Mouse (Mus musculus) testis, postnatal 14 days (tissue): ENCODE measurements at regions not wholly inside any gene's neighbourhood (a gene's known extent, or its start where the extent isn't known, plus 50 kb on each side); places are given as distances from the start of the nearest gene placed in this dataset.

Experiments used
- DNase-seq: peaks from one replicate; pipeline ENCODE4 v3.0.0; 2021; ENCODE audit warnings: low spot score

- DNase-seq, result no peak
Measured at GRCm38 (mm10) chr8:26884350-26884749, 92.8 kb upstream of the Zfp703 start.

DNA sequence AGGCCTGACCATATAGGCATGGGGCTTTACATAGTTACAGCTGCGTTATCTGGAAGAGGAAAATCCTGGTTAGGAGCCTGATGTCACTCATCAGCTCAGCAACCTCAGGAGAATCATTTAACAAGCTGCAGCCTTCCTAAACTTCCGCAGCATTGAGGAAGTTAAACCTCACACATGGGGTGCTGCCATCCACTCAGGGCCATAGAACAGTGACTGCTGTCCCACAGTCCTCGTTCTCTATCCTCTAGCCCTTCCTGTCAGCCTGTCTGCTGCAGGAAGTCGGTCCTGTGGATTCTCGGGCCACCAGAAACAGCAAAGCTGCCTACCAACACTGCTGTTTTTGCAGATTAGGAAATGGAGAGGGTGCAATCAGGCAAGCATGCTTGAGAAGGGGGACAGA lies 91.8 kb upstream of the Zfp703 start:
- no peak for DNase-seq

- no peak for DNase-seq
Measured at GRCm38 (mm10) chr8:26886783-26887486, 90.2 kb upstream of the Zfp703 start.

DNA sequence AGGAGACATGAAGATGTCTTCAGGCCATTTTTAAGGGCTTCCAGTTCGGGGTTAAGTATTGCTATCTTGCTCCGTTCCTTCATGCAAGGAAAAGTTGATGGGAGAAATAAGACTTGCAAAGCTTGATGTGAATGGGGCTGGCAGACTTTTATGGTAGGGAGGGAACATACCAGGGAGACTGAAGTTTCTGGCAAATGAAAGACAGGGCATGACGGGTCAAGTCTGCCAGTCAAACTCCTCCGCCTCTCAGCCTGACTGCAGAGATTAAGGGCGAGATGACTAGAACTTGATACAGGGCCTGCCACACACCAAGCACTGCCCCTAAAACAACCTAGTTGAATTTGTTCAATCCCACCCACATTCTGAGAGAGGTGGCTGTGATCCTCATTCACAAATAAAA lies 89.6 kb upstream of the Zfp703 start:
- DNase-seq, result no peak

DNA sequence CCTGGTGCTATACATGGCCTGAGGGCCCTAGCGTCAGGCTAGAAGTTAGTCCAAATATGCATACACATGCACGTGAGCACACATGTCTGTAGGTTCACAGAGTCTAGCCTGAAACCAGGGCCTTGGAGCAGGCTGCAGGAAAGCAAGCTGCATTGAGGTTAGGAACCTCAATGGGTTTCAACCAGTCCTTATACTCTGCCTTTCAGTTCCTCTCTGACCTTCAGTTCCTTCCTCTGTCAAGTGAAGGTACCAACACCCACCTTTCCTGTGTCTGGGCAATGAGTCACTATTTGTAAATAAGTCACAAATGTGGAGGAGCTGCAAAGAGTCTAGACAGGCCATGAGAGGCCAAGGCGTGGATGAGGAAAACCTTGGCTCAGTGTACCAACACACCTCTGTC lies 89.1 kb upstream of the Zfp703 start:
- no peak for DNase-seq

DNA sequence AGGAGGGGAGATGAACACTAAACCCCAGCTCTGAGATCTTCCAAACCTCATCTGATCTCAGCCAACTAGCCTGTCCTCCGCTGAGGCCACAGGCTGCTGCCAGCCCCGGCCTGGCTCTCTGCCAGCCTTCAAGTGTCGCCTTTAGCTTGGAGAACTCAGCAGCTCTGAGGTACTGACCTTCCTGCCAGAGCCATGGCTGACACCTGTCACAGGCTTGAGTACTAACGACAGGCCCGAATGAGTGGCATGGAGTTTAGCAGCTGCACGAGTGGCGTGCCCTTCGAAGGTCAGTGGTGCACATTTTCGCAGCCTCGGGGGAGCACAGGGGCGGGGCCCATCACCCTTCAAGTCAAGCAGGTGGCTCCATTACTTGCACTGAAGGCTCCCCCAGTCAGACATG lies 85.2 kb upstream of the Zfp703 start:
- DNase-seq, result no peak

DNA sequence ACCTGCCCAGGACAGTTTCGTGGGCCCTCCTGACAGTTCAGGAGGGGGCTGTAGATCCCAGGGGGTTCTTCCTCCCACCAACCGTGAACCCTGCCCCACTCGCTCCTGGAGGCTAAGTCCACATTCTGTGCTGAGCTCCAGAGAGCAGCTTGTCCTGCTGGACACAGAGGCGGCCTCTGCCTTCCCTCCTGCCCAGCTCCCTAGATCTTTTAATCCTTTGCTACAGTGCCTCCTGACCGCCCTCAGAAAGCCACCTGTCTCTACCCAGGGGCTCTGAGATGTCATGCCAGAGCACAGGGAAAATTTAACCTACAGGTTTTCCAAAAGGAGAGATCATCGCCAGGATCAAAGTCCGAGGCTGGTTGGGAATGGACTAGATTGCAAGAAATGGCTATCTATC lies 84.7 kb upstream of the Zfp703 start:
- no peak for DNase-seq

- no peak for DNase-seq
Measured at GRCm38 (mm10) chr8:26895867-26896266, 81.3 kb upstream of the Zfp703 start.

DNA sequence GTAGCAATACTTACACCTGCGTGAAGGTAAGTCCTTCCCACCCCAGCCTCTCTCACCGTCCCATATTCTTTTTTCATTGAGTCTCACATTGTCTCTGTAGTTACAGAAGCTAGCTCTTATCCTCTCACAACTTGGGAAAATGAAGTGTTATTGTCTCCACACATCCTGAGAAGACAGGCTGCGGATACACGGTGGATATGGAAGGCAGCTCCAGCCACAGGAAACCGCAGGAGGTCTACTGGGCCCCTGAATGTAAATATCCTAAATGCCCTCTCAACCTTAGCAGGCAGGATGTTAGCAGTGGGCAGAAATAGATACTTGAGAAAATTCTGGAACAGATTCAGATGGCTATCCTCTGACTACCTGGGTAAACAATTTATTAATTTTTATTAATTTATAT lies 73.8 kb upstream of the Zfp703 start:
- no peak for DNase-seq

- DNase-seq, result no peak
Measured at GRCm38 (mm10) chr8:26906257-26906656, 70.9 kb upstream of the Zfp703 start.

DNA sequence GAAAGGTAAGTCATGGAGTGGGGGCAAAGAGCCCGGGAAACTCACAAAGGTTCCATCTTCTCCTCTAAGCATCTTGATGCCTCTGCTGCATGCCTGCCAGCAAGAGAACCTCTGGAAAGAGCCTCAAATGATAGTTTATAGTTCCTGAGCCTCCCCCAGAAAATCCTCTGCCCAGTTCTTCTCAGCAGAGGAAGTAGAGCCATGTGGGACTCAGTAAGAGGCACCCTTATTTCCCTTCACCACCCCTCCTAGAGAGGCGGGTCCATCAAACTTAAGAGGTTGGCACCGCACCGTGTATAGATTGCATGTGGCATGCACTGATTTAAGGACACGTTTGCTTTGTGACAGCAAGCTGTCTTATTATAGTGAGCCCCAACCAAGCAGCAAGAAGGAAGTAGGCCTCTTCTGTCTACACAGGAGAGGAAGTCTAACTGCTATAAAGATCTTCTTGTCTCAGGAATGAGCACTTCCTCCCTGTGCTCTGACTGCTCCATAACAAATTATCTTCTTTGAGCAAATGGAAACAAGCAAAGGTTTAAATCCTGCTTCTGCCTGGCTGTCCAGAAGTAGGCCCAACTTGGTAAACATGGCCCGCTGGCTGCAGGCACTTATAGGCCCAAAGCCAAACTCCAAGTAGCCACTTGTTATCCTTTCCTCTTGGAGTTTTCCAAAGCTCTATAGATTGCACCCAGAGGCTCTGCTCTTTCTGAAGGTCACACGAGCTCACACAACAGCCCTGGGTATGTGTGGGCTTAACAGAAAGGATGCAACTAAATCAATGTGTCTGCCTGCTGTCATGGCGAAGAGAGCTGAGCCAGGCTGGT lies 69.6 kb upstream of the Zfp703 start:
- no peak for DNase-seq

DNA sequence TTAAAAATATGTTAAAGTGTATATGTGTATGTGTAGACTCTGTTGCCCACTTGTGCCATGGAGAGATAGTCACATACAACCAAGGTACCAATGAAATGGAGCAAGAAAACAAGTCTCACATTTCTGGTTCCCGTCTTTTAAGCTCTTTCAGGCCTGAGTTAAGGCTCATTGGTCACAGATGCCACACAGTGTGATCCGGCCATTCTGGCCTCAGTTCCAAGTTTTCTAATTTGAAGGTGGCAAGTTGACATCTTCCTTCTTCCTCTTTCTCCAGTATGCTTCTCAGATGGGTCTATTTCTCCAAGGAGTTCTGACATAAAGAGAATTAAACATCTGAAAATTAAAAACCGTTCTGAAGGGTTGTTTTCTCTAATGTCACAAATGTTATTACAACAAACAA lies 66.9 kb upstream of the Zfp703 start:
- DNase-seq, result no peak

DNA sequence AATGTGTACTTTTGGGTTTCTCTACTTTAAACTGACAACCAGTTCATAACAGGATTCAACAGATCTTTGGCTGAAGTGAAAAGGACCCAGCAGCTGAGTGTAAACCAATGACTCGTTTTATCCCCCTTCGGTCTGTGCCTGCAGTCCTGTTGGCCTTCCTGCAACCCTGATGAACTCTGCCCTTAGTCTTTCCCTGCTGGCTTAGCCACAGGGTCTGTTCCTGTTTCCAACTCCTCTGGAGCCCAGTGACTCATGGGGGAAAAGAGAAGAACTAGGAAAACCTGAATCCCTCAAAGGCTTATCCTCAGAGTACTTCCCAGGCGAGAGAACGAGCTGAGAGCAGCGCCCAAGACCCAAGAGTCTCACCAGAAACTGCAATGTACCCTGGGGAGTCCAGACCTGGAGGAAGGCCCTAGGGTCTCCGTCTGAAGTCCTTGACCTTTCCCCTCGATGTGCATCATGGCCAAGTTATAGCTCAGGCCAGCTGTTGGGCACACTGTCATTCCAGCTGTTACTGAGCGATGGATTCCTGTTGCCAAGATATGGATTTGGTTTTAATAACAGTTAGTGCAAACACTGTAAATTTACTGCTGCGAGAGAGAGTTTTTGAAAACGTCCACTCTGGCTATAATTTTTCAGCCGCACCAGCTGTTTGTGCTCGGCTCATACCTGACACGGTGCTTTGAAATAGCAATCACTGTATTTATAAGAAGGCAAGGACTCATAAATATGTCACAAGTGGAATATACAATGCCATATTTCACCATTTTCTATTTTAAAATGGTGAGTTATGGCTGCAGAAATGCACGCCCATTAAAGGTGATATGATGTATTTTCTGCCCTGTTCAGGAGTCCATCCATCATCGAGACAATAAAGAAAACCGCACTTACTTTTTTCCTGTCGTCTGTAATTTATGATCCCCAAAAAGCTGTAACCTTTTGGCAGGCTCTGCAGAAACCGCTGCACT lies 63.3 kb upstream of the Zfp703 start:
- no peak for DNase-seq

GRCm38 (mm10) chr8:26915731-26916130 lies 61.4 kb upstream of the Zfp703 start:
- peak; percentile 13 for DNase-seq

DNA sequence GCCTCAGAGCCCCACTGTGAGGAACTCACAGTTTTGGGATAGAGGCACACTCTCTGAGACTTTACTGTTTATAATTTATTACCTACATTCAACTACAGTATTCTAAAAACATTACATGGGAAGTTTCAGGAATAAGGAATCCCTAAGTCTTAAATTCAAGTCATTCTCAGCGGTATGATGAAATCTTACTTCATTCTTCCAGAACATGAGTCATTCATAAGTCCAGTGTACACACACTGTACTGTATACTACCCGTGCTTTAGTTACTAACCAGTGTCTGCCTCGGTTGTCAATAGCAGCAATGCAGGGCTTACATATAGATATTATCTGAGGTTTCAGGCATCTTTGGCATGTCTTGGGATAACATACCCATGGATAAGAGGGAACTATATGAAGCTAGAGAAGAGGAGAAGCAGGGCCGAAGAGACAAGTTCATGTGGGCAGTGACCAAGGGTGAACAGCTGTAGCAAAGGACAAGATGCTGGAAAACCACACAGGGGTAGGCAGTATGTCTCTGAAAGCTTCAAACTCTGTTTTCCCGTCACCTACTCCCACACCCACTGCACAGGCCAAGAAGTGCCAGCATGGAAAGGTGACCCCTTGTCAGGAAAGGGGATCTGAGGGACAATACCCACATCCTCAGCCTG lies 55.5 kb upstream of the Zfp703 start:
- DNase-seq, result no peak

GRCm38 (mm10) chr8:26922178-26922540 lies 55.0 kb upstream of the Zfp703 start:
- no peak for DNase-seq

DNA sequence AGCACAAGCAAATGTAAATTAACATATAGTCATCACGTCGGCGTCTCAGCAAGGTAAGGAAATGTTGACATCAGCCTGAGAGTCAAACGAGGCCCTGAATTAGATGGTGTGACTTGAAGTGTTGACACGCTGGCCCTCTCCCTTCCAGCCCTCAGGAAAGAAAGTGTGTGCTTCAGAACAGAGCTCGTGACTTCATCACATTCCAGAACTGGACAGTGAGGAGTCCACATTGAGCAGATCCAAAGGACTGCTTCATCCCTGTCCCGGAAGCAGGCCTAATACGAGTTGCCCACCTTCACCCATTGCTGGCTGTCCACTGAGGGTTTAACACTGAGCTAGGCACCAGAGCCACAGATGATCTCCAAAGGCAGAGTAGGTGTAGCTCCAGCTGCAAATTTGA lies 54.0 kb upstream of the Zfp703 start:
- DNase-seq, result no peak
